Mouse (Mus musculus) liver, embryonic 14.5 days (tissue): ENCODE measurements around the gene Dpagt1.

Experiments
- CTCF ChIP-seq: IDR thresholded peaks from 2 replicates; pipeline ENCODE4 v1.5.1; 2016; ENCODE audit warnings: antibody characterized with exemption, low read depth, control low read depth
- EP300 ChIP-seq: IDR thresholded peaks from 2 replicates; pipeline ENCODE4 v1.6.1; 2016; ENCODE audit warnings: antibody characterized with exemption, low read depth

DNA sequence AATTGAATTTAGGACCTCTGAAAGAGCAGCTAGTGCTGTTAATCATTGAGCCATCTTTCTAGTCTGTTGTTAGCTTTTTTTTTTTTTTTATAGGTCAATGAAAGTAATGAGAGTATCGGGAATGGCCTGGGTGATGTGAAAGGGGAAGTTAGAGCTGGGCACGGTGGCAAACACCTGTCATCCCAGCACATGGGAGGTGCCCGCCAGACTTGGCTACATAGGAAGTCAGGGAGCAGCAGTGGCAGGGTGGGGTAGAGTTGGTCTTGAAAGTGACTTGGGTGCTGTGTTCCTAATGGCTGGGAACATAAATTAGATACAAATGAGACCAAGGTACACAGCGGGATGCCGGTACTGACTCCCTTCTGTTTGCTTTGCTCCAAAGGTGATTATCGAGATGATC is 4.9 kb downstream of the Dpagt1 start:
- TF ChIP-seq CTCF: no peak
- TF ChIP-seq EP300: no peak
